Comparison of ENCODE assay signal across 25 mouse cellular contexts in the genomic region with DNA sequence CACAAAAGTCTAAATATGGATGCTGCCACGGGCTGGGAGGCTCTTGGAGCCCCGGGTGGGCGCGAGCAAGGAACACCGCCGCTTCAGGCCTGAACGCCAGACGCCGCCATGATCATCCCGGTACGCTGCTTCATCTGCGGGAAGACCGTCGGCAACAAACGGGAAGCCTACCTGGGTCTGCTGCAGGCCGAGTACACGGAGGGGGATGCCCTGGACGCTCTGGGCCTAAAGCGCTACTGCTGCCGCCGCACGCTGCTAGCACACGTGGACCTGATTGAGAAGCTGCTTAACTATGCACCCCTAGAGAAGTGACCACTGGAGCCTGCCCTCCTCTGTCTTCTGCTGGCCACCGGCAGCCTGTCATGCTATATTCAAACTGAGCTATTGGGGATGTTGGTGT. TPM values are rescaled to one million over a fixed set of nuclear protein-coding genes. Genes with fewer than 3 reads are reported as not detected.
A peak's percentile ranks its signal among the peaks of the same experiment; 100 is the strongest.
DNase-seq lines count a peak whose midpoint lies in the region; ATAC-seq and TF ChIP-seq lines count a peak whose summit lies in the region.
"Had no signal": no experiment of that assay in that cellular context is flagged by ENCODE, and none has a peak within 500 bp of the region (broad histone marks: within the 10 kb centered on the region; RNA-seq: fewer than 3 reads in every experiment).

No protein-coding gene starts in this region.

- no peak overlapping the region for H3K9ac ChIP-seq in forebrain, embryonic 12.5 days
- no peak overlapping the region for H3K9ac ChIP-seq in kidney, embryonic 15.5 days
- H3K9ac ChIP-seq: embryonic facial prominence, embryonic 13.5 days; hindbrain, embryonic 14.5 days; liver, embryonic 13.5 days had no signal

- no peak overlapping the region for H3K4me3 ChIP-seq in forebrain, embryonic 12.5 days (replicated peaks)
- no peak overlapping the region for H3K4me3 ChIP-seq in forebrain, embryonic 10.5 days
- H3K4me3 ChIP-seq in kidney, embryonic 15.5 days (replicated peaks) = no peak overlapping the region
- H3K4me3 ChIP-seq in testis, adult 2 months (ENCODE audit: control insufficient read depth, low read depth, low read length) = peak overlapping the region; percentile 6; the same call in 1 of the 2 replicates
- no peak overlapping the region for H3K4me3 ChIP-seq in myocyte
- H3K4me3 ChIP-seq: embryonic facial prominence, embryonic 13.5 days; layer of hippocampus, adult 2 months; liver, embryonic 13.5 days had no signal

- peaks cover 53% of the 10 kb centered on the region for H3K36me3 ChIP-seq in forebrain, embryonic 12.5 days (replicated peaks)
- peaks cover 61% of the 10 kb centered on the region for H3K36me3 ChIP-seq in forebrain, embryonic 10.5 days (replicated peaks)
- peaks cover 57% of the 10 kb centered on the region for H3K36me3 ChIP-seq in kidney, embryonic 15.5 days
- H3K36me3 ChIP-seq in testis, adult 2 months (ENCODE audit: control insufficient read depth, insufficient read depth, low read length) = no peaks in the 10 kb centered on the region; the same call in 1 of the 2 replicates
- peaks cover 34% of the 10 kb centered on the region for H3K36me3 ChIP-seq in myocyte (ENCODE audit: control insufficient read depth, insufficient read depth)

- H3K27ac ChIP-seq in forebrain, embryonic 12.5 days = 0 out of 2 replicates have a peak overlapping the region, but pooled peaks have one; percentile 1
- no peak overlapping the region for H3K27ac ChIP-seq in forebrain, embryonic 10.5 days
- 0 out of 2 replicates have a peak overlapping the region, but pooled peaks have one; percentile 42 for H3K27ac ChIP-seq in kidney, embryonic 15.5 days
- H3K27ac ChIP-seq in testis, adult 2 months (ENCODE audit: control insufficient read depth, insufficient read depth, low read depth, low read length) = no peak overlapping the region
- H3K27ac ChIP-seq: embryonic facial prominence, embryonic 13.5 days; hindbrain, embryonic 14.5 days; kidney, postnatal 0 days; layer of hippocampus, adult 2 months; liver, embryonic 13.5 days; macrophage; stomach, postnatal 0 days had no signal

- peaks cover 15% of the 10 kb centered on the region for H3K79me2 ChIP-seq in myocyte (ENCODE audit: control insufficient read depth, insufficient read depth)

- DNase-seq in forebrain, embryonic 10.5 days (ENCODE audit: extremely low spot score, low spot score) = no peak
- no peak for DNase-seq in kidney, postnatal 36 days
- no peak for DNase-seq in testis, postnatal 14 days (ENCODE audit: low spot score)
- DNase-seq in T-cell, adult 2 months (ENCODE audit: low spot score) = no peak
- DNase-seq: adrenal gland, adult 2 months; cerebellum, adult 9-10 months; gastrocnemius, postnatal 36 days; heart, postnatal 10 days; kidney, adult 11 months; liver, embryonic 13.5 days; retina, postnatal 1 day; right cerebral cortex, postnatal 4 days; thymus, postnatal 14 days had no signal

- no peak for TF ChIP-seq CTCF in testis, adult 2 months (IDR thresholded peaks at IDR 0.05; ENCODE audit: control insufficient read depth, insufficient read depth, insufficient replicate concordance, low read depth, low read length)

- H3ac ChIP-seq in myocyte (ENCODE audit: control insufficient read depth, insufficient read length) = no peak overlapping the region

- no peak for ATAC-seq in forebrain, embryonic 12.5 days (ENCODE audit: low FRiP score)
- ATAC-seq in kidney, embryonic 15.5 days (replicated peaks; ENCODE audit: low FRiP score) = 0 out of 2 replicates have a peak, but pooled peaks have one; percentile 19
- ATAC-seq: CD4-positive, CD25-positive, alpha-beta regulatory T cell, adult 4 months; midbrain, embryonic 16.5 days had no signal

- H3K9me3 ChIP-seq in forebrain, embryonic 12.5 days = no peaks in the 10 kb centered on the region
- H3K9me3 ChIP-seq in forebrain, embryonic 10.5 days = no peaks in the 10 kb centered on the region
- H3K9me3 ChIP-seq in kidney, embryonic 15.5 days (replicated peaks) = no peaks in the 10 kb centered on the region
- H3K9me3 ChIP-seq: embryonic facial prominence, embryonic 13.5 days; liver, embryonic 13.5 days had no signal

- H3K4me1 ChIP-seq in forebrain, embryonic 12.5 days = peaks cover 9% of the 10 kb centered on the region
- H3K4me1 ChIP-seq in forebrain, embryonic 10.5 days = peaks cover 16% of the 10 kb centered on the region
- H3K4me1 ChIP-seq in kidney, embryonic 15.5 days = peaks cover 15% of the 10 kb centered on the region
- peaks cover 12% of the 10 kb centered on the region for H3K4me1 ChIP-seq in testis, adult 2 months (ENCODE audit: control insufficient read depth, insufficient read depth, low read length)

- H3K4me2 ChIP-seq in forebrain, embryonic 12.5 days = no peak overlapping the region
- no peak overlapping the region for H3K4me2 ChIP-seq in kidney, embryonic 15.5 days
- no peak overlapping the region for H3K4me2 ChIP-seq in myocyte (ENCODE audit: low read depth)
- H3K4me2 ChIP-seq: embryonic facial prominence, embryonic 13.5 days; hindbrain, embryonic 14.5 days; liver, embryonic 13.5 days had no signal

- TF ChIP-seq POLR2A in testis, adult 2 months (IDR thresholded peaks at IDR 0.05; ENCODE audit: control insufficient read depth, low read depth, low read length) = no peak
- peak; percentile 52 for TF ChIP-seq POLR2A in myocyte (IDR thresholded peaks at IDR 0.05; ENCODE audit: insufficient read length, low read depth)

- 0 out of 2 replicates have a peak, but pooled peaks cover under 1% of the 10 kb centered on the region for H3K27me3 ChIP-seq in forebrain, embryonic 12.5 days
- no peaks in the 10 kb centered on the region for H3K27me3 ChIP-seq in forebrain, embryonic 10.5 days (ENCODE audit: poor library complexity, severe bottlenecking)
- H3K27me3 ChIP-seq in kidney, embryonic 15.5 days = no peaks in the 10 kb centered on the region
- H3K27me3 ChIP-seq in testis, adult 2 months (ENCODE audit: control insufficient read depth, insufficient read depth, low read length) = no peaks in the 10 kb centered on the region
- no peaks in the 10 kb centered on the region for H3K27me3 ChIP-seq in myocyte (ENCODE audit: control insufficient read depth, insufficient read depth, insufficient read length)
- H3K27me3 ChIP-seq: embryonic facial prominence, embryonic 13.5 days had no signal

- 73% methylated on average over 24 of the region's 24 CpGs for WGBS in forebrain, embryonic 12.5 days
- 79% methylated on average over 24 of the region's 24 CpGs for whole genome bisulfite sequencing in forebrain, embryonic 10.5 days
- 73% methylated on average over 24 of the region's 24 CpGs for WGBS in kidney, embryonic 15.5 days

TF ChIP-seq in myocyte, 11 proteins besides CTCF, POLR2A, EP300 and RAD21:
- TF ChIP-seq POLR2AphosphoS2 (IDR thresholded peaks at IDR 0.05; ENCODE audit: insufficient read length, low read depth) (peak; percentile 93), REST (IDR thresholded peaks at IDR 0.05; ENCODE audit: insufficient read depth, insufficient read length) (no peak)

RNA-seq across cellular contexts. Expression of gene Rps8, which starts 7.2 kb away (rescaled TPM):
- polyA plus RNA-seq in forebrain, embryonic 12.5 days (2016; fragmentation: Nextera tagmentation; extraction: Ambion mirVana) = 668 and 669 TPM in 2 replicates
- 878 and 901 TPM in 2 replicates for polyA plus RNA-seq in forebrain, embryonic 10.5 days (2016; fragmentation: Nextera tagmentation; extraction: Ambion mirVana)
- polyA plus RNA-seq in kidney, embryonic 15.5 days (2015; fragmentation: Nextera tagmentation; extraction: Ambion mirVana) = 1,027 and 1,077 TPM in 2 replicates
- polyA plus RNA-seq in testis, adult 2 months (2012; rRNA removed) = 185 and 230 TPM in 2 replicates
- 3,907 TPM for polyA plus RNA-seq in myocyte (2012; fragmentation: generic; extraction: Trizol)

RNA-seq across cellular contexts. Expression of gene Plk3, which starts 15.1 kb away (rescaled TPM):
- 17.7 and 23.1 TPM in 2 replicates for polyA plus RNA-seq in forebrain, embryonic 12.5 days (2016; fragmentation: Nextera tagmentation; extraction: Ambion mirVana)
- 12.8 and 14.0 TPM in 2 replicates for polyA plus RNA-seq in forebrain, embryonic 10.5 days (2016; fragmentation: Nextera tagmentation; extraction: Ambion mirVana)
- polyA plus RNA-seq in kidney, embryonic 15.5 days (2015; fragmentation: Nextera tagmentation; extraction: Ambion mirVana) = 2.9 and 3.5 TPM in 2 replicates
- polyA plus RNA-seq in testis, adult 2 months (2012; rRNA removed) = 0.94 and 1.5 TPM in 2 replicates
- polyA plus RNA-seq in myocyte (2012; fragmentation: generic; extraction: Trizol) = 17.4 TPM

RNA-seq across cellular contexts. Expression of gene Tctex1d4, which starts 22.2 kb away (rescaled TPM):
- not detected in 2 replicates for polyA plus RNA-seq in forebrain, embryonic 12.5 days (2016; fragmentation: Nextera tagmentation; extraction: Ambion mirVana)
- not detected in 2 replicates for polyA plus RNA-seq in forebrain, embryonic 10.5 days (2016; fragmentation: Nextera tagmentation; extraction: Ambion mirVana)
- polyA plus RNA-seq in kidney, embryonic 15.5 days (2015; fragmentation: Nextera tagmentation; extraction: Ambion mirVana) = not detected in 2 replicates
- polyA plus RNA-seq in testis, adult 2 months (2012; rRNA removed) = 0.28 and 0.29 TPM in 2 replicates
- 0.18 TPM for polyA plus RNA-seq in myocyte (2012; fragmentation: generic; extraction: Trizol)
- polyA plus RNA-seq: adrenal gland, adult 2 months; embryonic facial prominence, embryonic 13.5 days; liver, embryonic 13.5 days had no signal

RNA-seq across cellular contexts. Expression of gene Btbd19, which starts 23.3 kb away (rescaled TPM):
- 3.2 and 5.2 TPM in 2 replicates for polyA plus RNA-seq in forebrain, embryonic 12.5 days (2016; fragmentation: Nextera tagmentation; extraction: Ambion mirVana)
- 4.9 and 5.3 TPM in 2 replicates for polyA plus RNA-seq in forebrain, embryonic 10.5 days (2016; fragmentation: Nextera tagmentation; extraction: Ambion mirVana)
- 5.2 and 6.6 TPM in 2 replicates for polyA plus RNA-seq in kidney, embryonic 15.5 days (2015; fragmentation: Nextera tagmentation; extraction: Ambion mirVana)
- 2.6 and 3.2 TPM in 2 replicates for polyA plus RNA-seq in testis, adult 2 months (2012; rRNA removed)
- 20.2 TPM for polyA plus RNA-seq in myocyte (2012; fragmentation: generic; extraction: Trizol)

RNA-seq across cellular contexts. Expression of gene Kif2c, which starts 33.6 kb away (rescaled TPM):
- polyA plus RNA-seq in forebrain, embryonic 12.5 days (2016; fragmentation: Nextera tagmentation; extraction: Ambion mirVana) = 97.4 and 101 TPM in 2 replicates
- polyA plus RNA-seq in forebrain, embryonic 10.5 days (2016; fragmentation: Nextera tagmentation; extraction: Ambion mirVana) = 117 and 119 TPM in 2 replicates
- 75.6 and 76.0 TPM in 2 replicates for polyA plus RNA-seq in kidney, embryonic 15.5 days (2015; fragmentation: Nextera tagmentation; extraction: Ambion mirVana)
- 307 and 325 TPM in 2 replicates for polyA plus RNA-seq in testis, adult 2 months (2012; rRNA removed)
- 18.5 TPM for polyA plus RNA-seq in myocyte (2012; fragmentation: generic; extraction: Trizol)

Comparison
In these comparisons a context has a peak if more than half of its experiments do, and no peak if none do; other contexts are left out.
1. H3K27ac ChIP-seq: peak in forebrain, embryonic 12.5 days (single experiment) and kidney, embryonic 15.5 days (single experiment); none in forebrain, embryonic 10.5 days (single experiment) and testis, adult 2 months (single experiment).